Mouse (Mus musculus) G1E (cell line): ENCODE measurements around the gene Pappa.

Experiments
- CTCF ChIP-seq: IDR thresholded peaks from 2 replicates; pipeline ENCODE4 v1.5.1; 2012; ENCODE audit warnings: low read depth, low read length, inconsistent platforms, mixed read lengths
- GATA1 ChIP-seq: IDR thresholded peaks from 2 replicates; pipeline ENCODE4 v1.6.1; 2012; ENCODE audit warnings: borderline replicate concordance, low read length, inconsistent platforms, mixed read lengths
- GATA2 ChIP-seq: IDR thresholded peaks from 2 replicates; pipeline ENCODE4 v1.6.1; 2012; ENCODE audit warnings: low read depth, low read length, inconsistent platforms, borderline replicate concordance

GRCm38 (mm10) chr4:65156231-65156630 is 32.3 kb downstream of the Pappa start:
- TF ChIP-seq CTCF (no peak), GATA1 (no peak), GATA2 (no peak)
